Mouse (Mus musculus) erythroblast, embryonic 14.5 days (primary cell): ENCODE results near the gene Polr2a.

ENCODE experiments used
- GATA1 ChIP-seq: IDR thresholded peaks from 2 replicates; pipeline ENCODE4 v1.6.1; 2012; ENCODE audit warnings: low read length, inconsistent platforms, mixed read lengths
- TAL1 ChIP-seq: IDR thresholded peaks from 3 replicates; pipeline ENCODE4 v1.6.1; 2012; ENCODE audit warnings: low read length, inconsistent platforms, mixed read lengths

- TF ChIP-seq TAL1 (no peak), GATA1 (no peak)
These were observed 65.6 kb downstream of the Polr2a start for GRCm38 (mm10) chr11:69692863-69693262.
